Mouse (Mus musculus) megakaryocyte, embryonic 14.5 days (primary cell): ENCODE measurements around the gene Asb11. TPM values are rescaled to one million over a fixed set of nuclear protein-coding genes. Genes with fewer than 3 reads are reported as not detected.

ENCODE experiments used
- H3K27me3 ChIP-seq: replicated peaks from 2 replicates; pipeline ENCODE3; 2012; ENCODE audit warnings: inconsistent platforms
- H3K36me3 ChIP-seq: replicated peaks from 2 replicates; pipeline ENCODE3; 2012; ENCODE audit warnings: low read length, inconsistent platforms, mixed read lengths
- H3K4me1 ChIP-seq: 2 replicates; pipeline ENCODE4 v1.6.1; 2012; ENCODE audit warnings: inconsistent platforms
- H3K4me3 ChIP-seq: replicated peaks from 2 replicates; pipeline ENCODE3; 2012; ENCODE audit warnings: moderate library complexity, mild to moderate bottlenecking, inconsistent platforms
- H3K9me3 ChIP-seq: 2 replicates; pipeline ENCODE4 v1.6.1; 2012; ENCODE audit warnings: inconsistent platforms
- FLI1 ChIP-seq: IDR thresholded peaks from 2 replicates; pipeline ENCODE4 v1.6.1; 2012; ENCODE audit warnings: low read length, inconsistent platforms, mixed read lengths
- GATA1 ChIP-seq: IDR thresholded peaks from 3 replicates; pipeline ENCODE4 v1.6.1; 2012; ENCODE audit warnings: mixed read lengths, low read length, inconsistent platforms, borderline replicate concordance
- polyA plus RNA-seq: library from polyadenylated mRNA; stranded (reverse); fragments of >175 nt; gene quantifications from 2 replicates; pipeline ENCODE4 v1.2.3, GENCODE M21; 2012; ENCODE audit warnings: low replicate concordance; ENCODE audit not compliant: insufficient read depth

Asb11 gene
- polyA plus RNA-seq, 1 experiment, result not detected

DNA sequence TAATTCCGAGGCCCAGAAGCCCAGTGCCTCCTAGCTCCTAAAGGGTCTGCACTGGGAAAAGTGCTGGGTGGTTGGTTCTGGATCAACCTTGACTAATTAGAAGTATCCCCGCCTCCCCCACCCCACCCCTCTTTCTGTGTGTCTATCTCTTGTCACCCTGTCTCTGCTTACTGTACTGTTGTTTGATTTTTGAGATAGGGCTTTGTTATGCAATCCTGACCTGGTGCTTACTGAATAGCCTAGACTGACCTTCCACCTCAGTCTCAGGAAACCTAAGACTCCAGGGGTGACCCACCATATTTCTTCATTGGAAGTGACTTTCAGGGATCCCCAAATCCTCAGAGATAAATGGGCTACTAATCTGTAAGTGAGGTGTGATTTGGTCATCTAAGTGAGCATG is 65.5 kb downstream of the Asb11 start:
- TF ChIP-seq GATA1, result no peak
- TF ChIP-seq FLI1, result no peak
- no peak overlapping the region for H3K4me3 ChIP-seq

DNA sequence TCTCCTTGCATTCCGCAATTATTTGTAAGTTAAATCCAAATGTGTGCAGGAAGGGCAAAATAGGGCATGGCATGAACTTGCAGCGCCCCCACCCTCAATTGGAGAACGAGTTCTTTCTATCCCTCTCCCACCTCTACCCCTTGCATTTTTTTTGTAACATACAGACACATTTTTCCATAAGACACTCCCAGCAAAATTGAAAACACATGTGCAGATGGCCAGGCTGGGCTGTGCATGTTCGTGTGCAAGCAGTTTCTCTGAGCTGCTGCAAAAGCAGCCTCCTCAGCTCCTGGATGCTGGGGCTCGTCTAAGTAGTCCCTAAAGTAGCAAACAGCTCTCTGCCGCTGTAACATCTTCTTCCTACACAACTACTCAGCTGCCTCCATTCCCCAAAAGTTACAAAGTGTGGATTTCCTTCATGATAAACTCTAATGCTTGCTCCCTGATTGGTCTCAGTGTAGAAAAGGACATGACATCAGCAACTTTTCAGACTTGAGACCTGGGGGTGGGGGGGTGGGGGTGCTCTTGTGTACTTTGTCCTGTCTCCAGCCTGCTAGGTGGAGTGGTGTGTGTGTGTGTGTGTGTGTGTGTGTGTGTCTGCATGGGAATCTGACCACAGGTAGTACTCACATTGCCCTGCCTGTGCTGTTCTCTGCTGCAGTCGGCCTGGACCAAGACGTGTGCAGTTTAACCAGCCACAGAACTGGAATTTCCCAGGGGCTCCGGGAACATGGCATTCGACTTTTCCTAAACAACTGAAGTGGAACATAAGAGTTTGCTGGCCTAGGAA is 69.1 kb downstream of the Asb11 start, which contains the start of gene Asb9:
Asb9 (plus strand) TSS at position 619 of the 790 bp plus-strand sequence.
- no peaks in the 10 kb centered on the region for H3K4me1 ChIP-seq
- no peaks in the 10 kb centered on the region for H3K36me3 ChIP-seq
- no peaks in the 10 kb centered on the region for H3K9me3 ChIP-seq
- TF ChIP-seq FLI1 (no peak), GATA1 (no peak)
- H3K4me3 ChIP-seq, result no peak within 1 kb of the TSS
- H3K27me3 ChIP-seq, result peaks cover 6% of the 10 kb centered on the region

More for the DNA sequence above, 65.5 kb downstream of the Asb11 start:
- peaks cover 2% of the 10 kb centered on the region for H3K27me3 ChIP-seq
- H3K36me3 ChIP-seq, result no peaks in the 10 kb centered on the region
- H3K4me1 ChIP-seq, result no peaks in the 10 kb centered on the region
- H3K9me3 ChIP-seq, result no peaks in the 10 kb centered on the region

DNA sequence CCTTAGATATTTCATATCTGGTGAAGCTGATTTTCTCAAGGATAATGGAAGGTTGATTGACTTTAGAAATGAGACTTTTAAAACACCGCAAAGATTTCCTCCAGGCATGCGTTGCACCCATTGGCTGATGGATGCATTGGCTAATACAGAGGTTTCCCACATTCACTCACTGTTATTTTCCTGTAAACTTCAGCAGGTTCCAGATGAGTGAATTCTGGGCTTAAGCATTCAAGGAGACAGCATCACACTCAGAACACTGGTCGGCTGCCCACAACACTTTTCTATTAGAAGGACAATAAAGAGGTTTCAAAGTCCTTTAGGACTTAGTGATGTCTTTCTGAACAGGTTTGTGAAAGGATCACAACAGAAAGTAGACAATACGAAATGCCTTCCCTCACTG is 70.3 kb downstream of the Asb11 start:
- Histone ChIP-seq H3K4me3 (no peak overlapping the region), H3K4me1 (no peaks in the 10 kb centered on the region), H3K36me3 (no peaks in the 10 kb centered on the region), H3K9me3 (no peaks in the 10 kb centered on the region), H3K27me3 (peaks cover 7% of the 10 kb centered on the region)
- no peak for TF ChIP-seq FLI1

DNA sequence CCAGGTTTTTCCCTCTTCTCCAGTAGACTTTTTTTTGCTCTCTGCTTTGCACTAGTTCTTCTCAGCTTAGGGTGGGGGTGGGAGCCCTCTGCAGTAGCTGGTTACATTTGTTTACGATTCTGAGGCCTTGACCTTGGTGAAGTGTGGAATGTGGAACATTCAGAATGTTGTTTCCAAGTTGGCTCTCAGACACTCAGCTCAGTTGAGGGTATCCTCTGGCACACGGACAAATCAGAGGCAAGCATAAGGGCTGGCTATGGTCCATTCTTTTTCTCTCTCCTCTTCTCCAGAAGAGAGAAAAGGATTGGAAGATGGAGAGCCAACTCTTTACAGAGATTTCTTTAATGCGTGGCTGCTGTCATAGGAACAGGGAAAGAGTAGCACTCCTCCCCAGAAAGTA is 71.9 kb downstream of the Asb11 start:
- TF ChIP-seq FLI1, result no peak
- no peak for TF ChIP-seq GATA1
- Histone ChIP-seq H3K4me3 (no peak overlapping the region), H3K4me1 (no peaks in the 10 kb centered on the region), H3K27me3 (peaks cover 12% of the 10 kb centered on the region), H3K9me3 (no peaks in the 10 kb centered on the region), H3K36me3 (no peaks in the 10 kb centered on the region)

Other genes starting within 250 kb of the Asb11 start
- not detected in 2 replicates for gene Bmx, start 178.8 kb upstream of the Asb11 start, polyA plus RNA-seq
- 3.5 TPM in 1 of 2 replicates, not detected in the other for gene Pir, start 167.6 kb upstream of the Asb11 start, polyA plus RNA-seq
- gene Vegfd, start 63.6 kb upstream of the Asb11 start, polyA plus RNA-seq, result not detected in 2 replicates
- 0.36 TPM in 1 of 2 replicates, not detected in the other for gene Piga, start 17.2 kb upstream of the Asb11 start, polyA plus RNA-seq
- not detected in 2 replicates for gene Asb9, start 69.3 kb downstream of the Asb11 start, polyA plus RNA-seq